Mouse (Mus musculus): ENCODE measurements around the gene Gprc5b.

- TF ChIP-seq CTCF (IDR thresholded peaks at IDR 0.05; ENCODE audit: extremely low read depth, insufficient read length, insufficient replicate concordance, low read depth, low read length) = no peak
- no peak for TF ChIP-seq POLR2A (IDR thresholded peaks at IDR 0.05; ENCODE audit: low read depth, low read length)
Measured at GRCm38 (mm10) chr7:118943170-118943569, 51.8 kb downstream of the Gprc5b start.

All from small intestine, adult 2 months (tissue).